Mouse (Mus musculus) left cerebral cortex, adult 8-10 months (tissue): ENCODE results near the gene 4930568D16Rik. TPM values are rescaled to one million over a fixed set of nuclear protein-coding genes. Genes with fewer than 3 reads are reported as not detected.

Experiments
- DNase-seq, 2 experiments: peaks; one replicate each; pipeline ENCODE4 v3.0.0; 2022; ENCODE audit warnings: low spot score in 2 of 2
- total RNA-seq, 4 experiments: library from RNA; stranded (reverse); gene quantifications; 2 replicates each; pipeline ENCODE4 v1.2.4; 2022

The 4930568D16Rik gene
- total RNA-seq, 4 experiments from 2014 or later: not detected

DNA sequence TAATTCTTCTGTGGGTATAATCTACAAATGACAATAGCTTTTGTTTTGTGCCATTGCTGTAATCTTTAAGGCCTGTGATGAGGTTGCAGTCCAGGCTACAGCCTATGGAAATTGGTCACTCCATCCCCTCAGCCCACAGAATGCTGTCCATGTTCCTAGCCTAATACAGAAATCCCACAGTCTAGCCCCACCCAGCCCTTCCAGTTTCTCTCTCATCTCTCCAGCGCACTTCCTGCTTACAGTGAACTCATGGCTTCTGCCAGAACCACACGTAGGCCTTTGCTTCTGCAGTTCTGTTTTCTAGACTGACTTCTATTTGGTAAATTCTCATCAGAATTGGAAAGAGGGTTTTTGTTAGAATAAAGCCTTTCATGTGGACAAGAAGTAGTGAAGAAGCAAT lies 21.5 kb downstream of the 4930568D16Rik start:
- no peak for DNase-seq

DNA sequence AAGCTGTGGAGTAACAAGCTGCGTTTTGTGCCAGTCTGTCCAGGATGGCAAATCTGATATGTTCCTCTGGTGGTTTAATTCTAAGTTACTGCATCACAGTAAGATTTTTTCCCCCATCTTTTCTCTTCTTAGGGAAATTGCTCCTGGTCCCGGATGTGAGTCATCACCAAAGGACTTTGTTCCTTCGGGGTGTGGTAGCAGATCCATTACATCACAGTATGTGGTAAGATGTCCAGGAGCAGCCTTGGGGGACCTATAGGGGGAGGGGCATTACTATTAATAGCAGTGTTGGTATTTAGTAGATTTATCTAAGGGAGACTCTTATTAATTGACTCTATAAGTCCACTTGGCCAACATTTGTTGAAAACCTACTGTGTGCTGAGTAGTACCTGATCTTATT lies 24.9 kb downstream of the 4930568D16Rik start:
- no peak for DNase-seq

- DNase-seq: no peak
Observed at GRCm38 (mm10) chr2:35338707-35339106, 28.8 kb downstream of the 4930568D16Rik start.

DNA sequence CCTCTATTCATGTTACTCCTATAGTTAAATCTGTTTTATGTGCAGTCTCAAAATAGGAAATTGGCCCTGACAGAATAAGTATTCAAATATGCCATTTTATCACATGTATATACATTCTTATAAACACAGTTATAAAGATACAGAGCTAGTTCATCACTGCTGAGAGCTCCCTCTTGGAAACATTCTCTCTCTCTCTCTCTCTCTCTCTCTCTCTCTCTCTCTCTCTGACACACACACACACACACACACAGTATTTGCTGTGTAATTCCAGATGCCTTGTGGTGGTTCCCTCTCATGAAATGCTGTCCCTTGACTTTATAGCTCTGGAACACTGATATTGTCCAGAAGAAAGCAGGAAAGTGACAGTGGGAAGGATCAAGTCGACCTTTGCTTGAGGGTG lies 29.5 kb downstream of the 4930568D16Rik start:
- no peak for DNase-seq

DNA sequence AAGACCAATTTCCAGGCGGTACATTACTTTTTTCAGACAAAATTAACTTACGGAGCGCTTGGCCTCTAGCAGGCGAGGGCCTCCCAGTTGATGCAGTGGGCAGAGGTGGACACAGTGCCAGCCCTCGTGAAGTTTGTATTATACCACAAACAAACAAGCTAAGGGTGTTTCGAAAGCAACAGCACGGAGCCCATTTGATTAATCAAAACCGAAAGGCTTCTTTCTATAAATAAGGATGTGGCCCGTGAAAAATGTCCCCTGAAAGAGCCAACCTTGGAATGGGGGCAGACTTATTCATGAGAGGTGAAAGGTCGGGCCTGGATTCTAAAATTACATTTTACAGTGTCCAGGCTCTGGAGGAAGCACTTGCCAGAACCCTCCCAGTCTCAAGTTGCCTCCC lies 30.1 kb downstream of the 4930568D16Rik start:
- DNase-seq: no peak

- DNase-seq: peak; percentile 96
Observed at GRCm38 (mm10) chr2:35336388-35337280, 30.9 kb downstream of the 4930568D16Rik start, which contains the start of gene Stom. TSS of gene Stom (minus strand) at chr2:35336976.

DNA sequence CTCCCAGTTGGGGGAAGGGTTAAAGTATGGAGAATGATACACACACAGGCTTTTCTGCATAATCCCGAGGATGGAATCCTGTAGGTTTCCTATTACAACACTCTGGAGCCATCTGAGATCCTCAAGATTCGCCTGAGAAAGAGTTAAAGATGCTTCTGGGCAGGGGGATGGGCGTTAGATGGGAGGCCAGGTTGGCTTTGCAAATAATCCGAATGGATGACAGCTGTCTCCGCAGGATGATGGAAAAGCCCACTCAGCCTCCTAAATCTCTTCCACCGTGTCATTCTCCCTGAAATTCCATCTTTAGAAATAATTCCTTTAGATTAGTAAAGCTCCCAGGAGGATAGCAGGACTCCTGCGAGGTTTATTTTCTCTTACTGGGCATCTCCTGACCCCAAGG lies 31.9 kb downstream of the 4930568D16Rik start:
- DNase-seq: no peak

DNA sequence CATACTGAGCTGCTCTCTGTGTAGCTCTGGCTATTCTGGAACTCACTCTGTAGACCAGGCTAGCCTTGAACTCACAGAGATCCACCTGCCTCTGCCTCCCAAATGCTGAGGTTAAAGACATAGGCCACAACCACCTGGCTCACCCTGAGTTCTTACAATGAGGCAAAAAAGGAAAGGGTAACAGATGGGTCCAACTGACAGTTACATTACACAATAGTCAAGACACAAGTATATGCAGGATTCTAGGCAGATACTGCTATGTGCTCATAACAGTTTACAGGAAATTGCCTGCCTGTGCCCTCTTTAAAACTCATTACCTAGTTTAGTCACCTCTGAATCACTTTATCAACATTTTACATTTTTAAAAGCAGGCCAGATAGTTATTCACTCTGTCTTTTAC lies 33.9 kb downstream of the 4930568D16Rik start:
- DNase-seq: no peak

GRCm38 (mm10) chr2:35331205-35331604 lies 36.3 kb downstream of the 4930568D16Rik start:
- no peak for DNase-seq

GRCm38 (mm10) chr2:35329061-35329460 lies 38.5 kb downstream of the 4930568D16Rik start:
- no peak for DNase-seq

DNA sequence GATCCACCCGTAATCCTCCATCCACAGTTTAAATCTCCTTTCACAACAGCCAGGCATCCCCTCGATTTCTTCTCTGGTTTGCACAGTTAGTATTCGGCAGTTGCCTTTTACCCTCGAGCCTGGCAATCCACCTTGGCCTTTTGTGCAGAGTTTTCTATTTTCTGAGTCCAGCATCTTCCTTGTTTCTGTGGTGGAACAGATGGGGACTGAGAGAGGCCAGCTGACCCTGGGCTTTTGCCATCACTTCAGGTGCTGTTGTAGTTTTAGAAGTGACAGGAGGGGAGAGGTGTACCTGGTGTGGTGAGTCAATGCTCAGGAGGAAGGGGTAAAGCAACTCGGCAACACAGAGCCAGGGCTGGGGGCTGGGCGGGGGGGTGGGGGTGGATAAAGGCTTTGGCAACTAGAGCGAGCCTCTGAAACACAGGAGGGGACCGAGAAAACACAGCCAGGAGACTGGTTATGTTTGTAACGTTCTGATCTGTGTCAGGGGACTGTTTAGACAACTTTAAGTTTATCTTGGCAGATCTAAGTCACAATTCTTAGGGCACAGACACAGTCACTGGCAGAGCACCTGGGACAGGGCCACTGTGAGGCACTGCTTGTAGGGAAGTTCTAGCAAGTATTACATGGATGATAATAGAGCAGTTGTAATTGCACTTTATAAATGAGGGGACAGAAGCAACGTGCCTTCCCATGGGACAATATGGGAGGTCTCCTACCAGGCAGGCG lies 39.3 kb downstream of the 4930568D16Rik start:
- DNase-seq: no peak

GRCm38 (mm10) chr2:35327583-35327982 lies 39.9 kb downstream of the 4930568D16Rik start:
- DNase-seq: no peak

DNA sequence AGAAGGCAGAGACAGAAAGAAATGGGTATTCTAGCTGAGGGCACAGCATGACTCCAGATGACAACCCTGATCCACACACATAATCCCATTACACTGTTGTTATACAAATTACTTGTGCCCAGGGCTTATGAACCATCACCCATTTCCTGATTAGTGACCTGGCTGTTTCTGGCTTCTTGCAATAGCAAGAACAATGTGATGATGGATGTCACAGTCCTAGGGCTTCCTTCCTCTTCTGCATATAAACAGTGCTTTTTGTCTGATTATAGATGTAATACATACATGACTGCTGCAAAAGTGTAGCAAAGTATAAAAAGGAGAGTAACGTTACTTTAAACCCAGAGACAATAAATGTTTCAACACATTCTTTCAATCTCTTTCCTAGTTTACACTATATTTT lies 40.6 kb downstream of the 4930568D16Rik start:
- DNase-seq: no peak

GRCm38 (mm10) chr2:35325930-35326329 lies 41.6 kb downstream of the 4930568D16Rik start:
- DNase-seq: no peak

GRCm38 (mm10) chr2:35322404-35323164 lies 44.9 kb downstream of the 4930568D16Rik start:
- DNase-seq: peak in 1 of 2 experiments; percentile 18

- DNase-seq: no peak
Observed at GRCm38 (mm10) chr2:35320399-35320798, 47.1 kb downstream of the 4930568D16Rik start.

GRCm38 (mm10) chr2:35318405-35318804 lies 49.1 kb downstream of the 4930568D16Rik start:
- no peak for DNase-seq

- DNase-seq: no peak
Observed at GRCm38 (mm10) chr2:35317604-35318003, 49.9 kb downstream of the 4930568D16Rik start.

DNA sequence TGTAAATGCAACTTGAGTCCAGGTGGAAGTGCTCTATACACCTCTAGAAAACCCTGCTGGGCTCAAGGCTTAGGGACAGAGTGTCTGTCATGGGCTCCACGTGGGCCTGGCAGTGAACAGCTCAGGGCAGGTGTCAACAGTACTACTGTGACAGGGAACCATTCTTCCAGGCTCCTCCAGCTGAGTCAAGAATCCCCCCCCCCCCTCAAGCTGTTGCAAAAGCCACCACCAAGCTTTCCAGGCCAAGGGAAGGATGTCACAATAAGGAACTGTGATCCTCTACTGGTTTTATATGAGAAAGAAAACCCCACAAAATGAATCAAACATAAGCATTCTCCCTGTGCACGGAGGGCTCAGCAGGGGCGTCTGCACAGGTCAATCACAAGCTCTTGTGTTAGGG lies 53.2 kb downstream of the 4930568D16Rik start:
- no peak for DNase-seq

DNA sequence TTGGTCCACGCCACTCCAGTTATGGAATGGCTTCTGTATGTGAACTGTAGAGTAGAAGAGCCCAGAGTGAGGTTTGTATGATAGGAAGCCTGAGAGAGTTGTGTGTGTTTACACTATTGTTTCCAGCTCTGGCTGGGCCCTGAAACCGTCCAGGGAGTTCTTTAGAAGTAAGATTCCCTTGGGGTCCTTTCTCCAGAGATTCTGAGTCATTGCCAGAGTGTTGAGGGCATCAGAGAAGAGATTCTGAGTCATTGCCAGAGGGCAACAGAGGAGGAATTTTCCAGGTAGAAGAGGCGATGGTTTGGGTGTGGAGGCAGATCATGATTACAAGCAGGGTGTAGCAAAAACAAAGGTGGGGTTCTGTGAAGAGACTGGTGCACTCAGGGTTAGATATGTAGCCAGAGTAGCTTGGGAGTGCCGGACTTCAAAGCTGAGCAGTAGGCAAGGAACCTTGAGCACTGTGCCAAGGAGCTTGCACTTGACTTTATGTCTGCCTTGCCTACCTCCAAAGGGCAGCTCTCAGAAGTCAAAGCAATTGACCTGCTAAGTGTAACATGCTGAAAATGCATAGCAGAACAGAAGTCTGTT lies 57.5 kb downstream of the 4930568D16Rik start:
- no peak for DNase-seq

GRCm38 (mm10) chr2:35308166-35308565 lies 59.4 kb downstream of the 4930568D16Rik start:
- no peak for DNase-seq
